Mouse (Mus musculus): ENCODE data around the gene Nme7. TPM values are rescaled to one million over a fixed set of nuclear protein-coding genes. Genes with fewer than 3 reads are reported as not detected.

Gene Nme7
- polyA plus RNA-seq, 1 experiment from 2014 or later, result 64.3 TPM

- Histone ChIP-seq H3K9me3 (ENCODE audit: low read length) (no peaks in the 10 kb centered on the region), H3K4me1 (ENCODE audit: insufficient read depth, low read length) (peaks cover 3% of the 10 kb centered on the region; the same call in 1 of the 2 replicates), H3K36me3 (ENCODE audit: insufficient read depth, low read length) (peaks cover 4% of the 10 kb centered on the region; the same call in 1 of the 2 replicates), H3K27me3 (ENCODE audit: insufficient read depth, low read length) (no peaks in the 10 kb centered on the region), H3K27ac (ENCODE audit: low read length) (no peak overlapping the region), H3K4me2 (replicated peaks; ENCODE audit: low read depth, low read length) (no peak overlapping the region), H3K4me3 (ENCODE audit: low read length) (no peak overlapping the region), H3K9ac (replicated peaks; ENCODE audit: low read length) (no peak overlapping the region)
- no peak for ATAC-seq (ENCODE audit: low FRiP score, low TSS enrichment)
- WGBS, result 86% methylated on average over 9 of the region's 9 CpGs
Observed at GRCm38 (mm10) chr1:164317261-164317660, 13.3 kb downstream of the Nme7 start.

- Histone ChIP-seq H3K9ac (replicated peaks; ENCODE audit: low read length) (no peak overlapping the region), H3K9me3 (ENCODE audit: low read length) (no peaks in the 10 kb centered on the region), H3K27ac (ENCODE audit: low read length) (no peak overlapping the region), H3K36me3 (ENCODE audit: insufficient read depth, low read length) (peaks cover 4% of the 10 kb centered on the region; the same call in 1 of the 2 replicates), H3K4me1 (ENCODE audit: insufficient read depth, low read length) (peaks cover 3% of the 10 kb centered on the region; the same call in 1 of the 2 replicates), H3K4me3 (ENCODE audit: low read length) (no peak overlapping the region), H3K27me3 (ENCODE audit: insufficient read depth, low read length) (no peaks in the 10 kb centered on the region), H3K4me2 (replicated peaks; ENCODE audit: low read depth, low read length) (no peak overlapping the region)
- WGBS, result 94% methylated on average over 5 of the region's 5 CpGs
- no peak for ATAC-seq (ENCODE audit: low FRiP score, low TSS enrichment)
Observed at GRCm38 (mm10) chr1:164318474-164318873, 14.6 kb downstream of the Nme7 start.

- Histone ChIP-seq H3K4me2 (replicated peaks; ENCODE audit: low read depth, low read length) (no peak overlapping the region), H3K9ac (replicated peaks; ENCODE audit: low read length) (no peak overlapping the region), H3K36me3 (ENCODE audit: insufficient read depth, low read length) (no peaks in the 10 kb centered on the region), H3K9me3 (ENCODE audit: low read length) (no peaks in the 10 kb centered on the region), H3K4me3 (ENCODE audit: low read length) (no peak overlapping the region), H3K27ac (ENCODE audit: low read length) (no peak overlapping the region), H3K27me3 (ENCODE audit: insufficient read depth, low read length) (no peaks in the 10 kb centered on the region), H3K4me1 (ENCODE audit: insufficient read depth, low read length) (peaks cover 3% of the 10 kb centered on the region; the same call in 1 of the 2 replicates)
- ATAC-seq (ENCODE audit: low FRiP score, low TSS enrichment), result no peak
- 85% methylated on average over 14 of the region's 14 CpGs for WGBS
Observed at GRCm38 (mm10) chr1:164319542-164320140, 15.7 kb downstream of the Nme7 start.

GRCm38 (mm10) chr1:164320731-164321130 lies 16.8 kb downstream of the Nme7 start:
- 84% methylated on average over 5 of the region's 5 CpGs for WGBS
- no peak overlapping the region for H3K4me3 ChIP-seq (ENCODE audit: low read length)
- H3K9ac ChIP-seq (replicated peaks; ENCODE audit: low read length), result no peak overlapping the region
- H3K27ac ChIP-seq (ENCODE audit: low read length), result peak overlapping the region; percentile 69
- H3K27me3 ChIP-seq (ENCODE audit: insufficient read depth, low read length), result no peaks in the 10 kb centered on the region
- H3K36me3 ChIP-seq (ENCODE audit: insufficient read depth, low read length), result no peaks in the 10 kb centered on the region
- H3K9me3 ChIP-seq (ENCODE audit: low read length), result no peaks in the 10 kb centered on the region
- no peak overlapping the region for H3K4me2 ChIP-seq (replicated peaks; ENCODE audit: low read depth, low read length)
- H3K4me1 ChIP-seq (ENCODE audit: insufficient read depth, low read length), result peaks cover 3% of the 10 kb centered on the region; the same call in 1 of the 2 replicates
- ATAC-seq (ENCODE audit: low FRiP score, low TSS enrichment), result no peak

- Histone ChIP-seq H3K9me3 (ENCODE audit: low read length) (no peaks in the 10 kb centered on the region), H3K4me3 (ENCODE audit: low read length) (no peak overlapping the region), H3K36me3 (ENCODE audit: insufficient read depth, low read length) (no peaks in the 10 kb centered on the region), H3K27ac (ENCODE audit: low read length) (peak overlapping the region; percentile 69), H3K4me2 (replicated peaks; ENCODE audit: low read depth, low read length) (no peak overlapping the region), H3K27me3 (ENCODE audit: insufficient read depth, low read length) (no peaks in the 10 kb centered on the region), H3K9ac (replicated peaks; ENCODE audit: low read length) (no peak overlapping the region), H3K4me1 (ENCODE audit: insufficient read depth, low read length) (peaks cover 3% of the 10 kb centered on the region; the same call in 1 of the 2 replicates)
- WGBS, result 55% methylated on average over 10 of the region's 10 CpGs
- peak; percentile 82 for ATAC-seq (ENCODE audit: low FRiP score, low TSS enrichment)
Observed at GRCm38 (mm10) chr1:164321408-164321807, 17.5 kb downstream of the Nme7 start.

- ATAC-seq (ENCODE audit: low FRiP score, low TSS enrichment), result no peak
Observed at GRCm38 (mm10) chr1:164322987-164323650, 19.2 kb downstream of the Nme7 start.

GRCm38 (mm10) chr1:164324221-164324620 lies 20.3 kb downstream of the Nme7 start:
- Histone ChIP-seq H3K27me3 (ENCODE audit: insufficient read depth, low read length) (no peaks in the 10 kb centered on the region), H3K4me3 (ENCODE audit: low read length) (no peak overlapping the region), H3K9ac (replicated peaks; ENCODE audit: low read length) (no peak overlapping the region), H3K27ac (ENCODE audit: low read length) (no peak overlapping the region), H3K36me3 (ENCODE audit: insufficient read depth, low read length) (no peaks in the 10 kb centered on the region), H3K4me2 (replicated peaks; ENCODE audit: low read depth, low read length) (no peak overlapping the region), H3K9me3 (ENCODE audit: low read length) (no peaks in the 10 kb centered on the region), H3K4me1 (ENCODE audit: insufficient read depth, low read length) (peaks cover 3% of the 10 kb centered on the region; the same call in 1 of the 2 replicates)
- ATAC-seq (ENCODE audit: low FRiP score, low TSS enrichment), result no peak
- WGBS, result 88% methylated on average over 4 of the region's 4 CpGs

More at GRCm38 (mm10) chr1:164322987-164323650, 19.2 kb downstream of the Nme7 start:
- Histone ChIP-seq H3K4me2 (replicated peaks; ENCODE audit: low read depth, low read length) (no peak overlapping the region), H3K27ac (ENCODE audit: low read length) (no peak overlapping the region), H3K27me3 (ENCODE audit: insufficient read depth, low read length) (no peaks in the 10 kb centered on the region), H3K4me3 (ENCODE audit: low read length) (no peak overlapping the region), H3K9me3 (ENCODE audit: low read length) (no peaks in the 10 kb centered on the region), H3K4me1 (ENCODE audit: insufficient read depth, low read length) (peaks cover 3% of the 10 kb centered on the region; the same call in 1 of the 2 replicates), H3K36me3 (ENCODE audit: insufficient read depth, low read length) (no peaks in the 10 kb centered on the region), H3K9ac (replicated peaks; ENCODE audit: low read length) (no peak overlapping the region)
- 66% methylated on average over 8 of the region's 8 CpGs for WGBS

- Histone ChIP-seq H3K4me1 (ENCODE audit: insufficient read depth, low read length) (peaks cover 3% of the 10 kb centered on the region; the same call in 1 of the 2 replicates), H3K9me3 (ENCODE audit: low read length) (no peaks in the 10 kb centered on the region), H3K27me3 (ENCODE audit: insufficient read depth, low read length) (no peaks in the 10 kb centered on the region), H3K36me3 (ENCODE audit: insufficient read depth, low read length) (no peaks in the 10 kb centered on the region), H3K4me3 (ENCODE audit: low read length) (no peak overlapping the region), H3K27ac (ENCODE audit: low read length) (no peak overlapping the region), H3K4me2 (replicated peaks; ENCODE audit: low read depth, low read length) (no peak overlapping the region), H3K9ac (replicated peaks; ENCODE audit: low read length) (no peak overlapping the region)
- no peak for ATAC-seq (ENCODE audit: low FRiP score, low TSS enrichment)
- WGBS, result 65% methylated on average over 2 of the region's 2 CpGs
Observed at GRCm38 (mm10) chr1:164324878-164325277, 21.0 kb downstream of the Nme7 start.

GRCm38 (mm10) chr1:164326600-164327155 lies 22.8 kb downstream of the Nme7 start:
- WGBS, result 56% methylated on average over 6 of the region's 6 CpGs
- 0 out of 2 replicates have a peak, but pooled peaks cover 8% of the 10 kb centered on the region for H3K36me3 ChIP-seq (ENCODE audit: insufficient read depth, low read length)
- no peaks in the 10 kb centered on the region for H3K4me1 ChIP-seq (ENCODE audit: insufficient read depth, low read length)
- no peaks in the 10 kb centered on the region for H3K27me3 ChIP-seq (ENCODE audit: insufficient read depth, low read length)
- H3K4me2 ChIP-seq (replicated peaks; ENCODE audit: low read depth, low read length), result no peak overlapping the region
- peak; percentile 87 for ATAC-seq (ENCODE audit: low FRiP score, low TSS enrichment)
- no peaks in the 10 kb centered on the region for H3K9me3 ChIP-seq (ENCODE audit: low read length)
- no peak overlapping the region for H3K27ac ChIP-seq (ENCODE audit: low read length)
- H3K4me3 ChIP-seq (ENCODE audit: low read length), result no peak overlapping the region
- no peak overlapping the region for H3K9ac ChIP-seq (replicated peaks; ENCODE audit: low read length)

- Histone ChIP-seq H3K9ac (replicated peaks; ENCODE audit: low read length) (no peak overlapping the region), H3K4me1 (ENCODE audit: insufficient read depth, low read length) (no peaks in the 10 kb centered on the region), H3K4me3 (ENCODE audit: low read length) (no peak overlapping the region), H3K36me3 (ENCODE audit: insufficient read depth, low read length) (0 out of 2 replicates have a peak, but pooled peaks cover 11% of the 10 kb centered on the region), H3K9me3 (ENCODE audit: low read length) (no peaks in the 10 kb centered on the region), H3K27me3 (ENCODE audit: insufficient read depth, low read length) (no peaks in the 10 kb centered on the region), H3K27ac (ENCODE audit: low read length) (no peak overlapping the region), H3K4me2 (replicated peaks; ENCODE audit: low read depth, low read length) (no peak overlapping the region)
- ATAC-seq (ENCODE audit: low FRiP score, low TSS enrichment), result no peak
- 83% methylated on average over 7 of the region's 7 CpGs for WGBS
Observed at GRCm38 (mm10) chr1:164327764-164328163, 23.8 kb downstream of the Nme7 start.

Data from kidney, embryonic 16.5 days (tissue).